Mouse (Mus musculus): ENCODE measurements around the gene Mrpl32.

DNA sequence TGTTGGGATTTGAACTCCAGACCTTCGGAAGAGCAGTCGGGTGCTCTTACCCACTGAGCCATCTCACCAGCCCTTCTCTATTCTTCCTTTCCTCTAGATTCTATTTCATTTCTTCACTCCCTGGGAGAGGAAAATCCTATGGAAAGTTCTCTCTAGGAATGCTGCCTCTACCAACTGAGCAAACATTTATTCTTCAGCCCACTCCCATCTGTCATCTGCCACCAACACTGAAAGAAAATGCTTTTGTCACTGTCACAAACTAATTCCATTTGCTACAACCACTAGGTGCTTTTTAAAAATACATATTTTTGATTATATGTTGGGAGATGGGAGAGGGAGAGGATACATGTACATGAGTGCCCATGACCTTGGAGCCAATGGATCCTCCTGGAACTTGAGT, 10.2 kb downstream of the Mrpl32 start:
- no peak for TF ChIP-seq E2F4 (IDR thresholded peaks at IDR 0.05; ENCODE audit: insufficient read depth)
- TF ChIP-seq POLR2A (IDR thresholded peaks at IDR 0.05; ENCODE audit: insufficient read length, low read depth) = no peak
- no peak for TF ChIP-seq POLR2AphosphoS2 (IDR thresholded peaks at IDR 0.05; ENCODE audit: insufficient read length, low read depth)
- no peak for TF ChIP-seq TCF12 (IDR thresholded peaks at IDR 0.05; ENCODE audit: insufficient read depth, poor library complexity, severe bottlenecking)
- TF ChIP-seq CEBPB (IDR thresholded peaks at IDR 0.05; ENCODE audit: insufficient read depth, poor library complexity, severe bottlenecking) = no peak
- no peak for TF ChIP-seq USF1 (IDR thresholded peaks at IDR 0.05; ENCODE audit: low read depth)
- no peak for TF ChIP-seq MYOG (IDR thresholded peaks at IDR 0.05; ENCODE audit: control insufficient read depth in 1 of 3, insufficient read depth in 1 of 3, insufficient read length in 2 of 3, low read depth in 2 of 3)
- TF ChIP-seq MYOD1 (IDR thresholded peaks at IDR 0.05; ENCODE audit: control insufficient read depth in 1 of 3, insufficient read length in 2 of 3, low read depth in 2 of 3) = no peak
- TF ChIP-seq MAX (IDR thresholded peaks at IDR 0.05; ENCODE audit: low read depth) = no peak

Data from myocyte (in vitro differentiated cells).